Comparison of ENCODE assay signal across 8 mouse cellular contexts in genomic region chr13:55444286-55444936, GRCm38 (mm10). TPM values are rescaled to one million over a fixed set of nuclear protein-coding genes. Genes with fewer than 3 reads are reported as not detected.
A peak's percentile ranks its signal among the peaks of the same experiment; 100 is the strongest.
DNase-seq lines count a peak whose midpoint lies in the region; ATAC-seq and TF ChIP-seq lines count a peak whose summit lies in the region.

No protein-coding gene starts in this region.

- H3K27me3 ChIP-seq in heart, embryonic 15.5 days = no peaks in the 10 kb centered on the region
- no peaks in the 10 kb centered on the region for H3K27me3 ChIP-seq in hindbrain, embryonic 10.5 days (ENCODE audit: insufficient read depth, poor library complexity, severe bottlenecking)
- H3K27me3 ChIP-seq in liver, postnatal 0 days (ENCODE audit: insufficient read depth, low read length) = no peaks in the 10 kb centered on the region
- H3K27me3 ChIP-seq in small intestine, adult 2 months (ENCODE audit: control insufficient read depth, insufficient read depth, low read length) = no peaks in the 10 kb centered on the region

- peak overlapping the region; percentile 97 for H3K27ac ChIP-seq in heart, embryonic 15.5 days
- peak overlapping the region; percentile 96 for H3K27ac ChIP-seq in hindbrain, embryonic 10.5 days
- H3K27ac ChIP-seq in liver, postnatal 0 days (ENCODE audit: low read depth) = peak overlapping the region; percentile 91
- H3K27ac ChIP-seq in small intestine, adult 2 months (ENCODE audit: insufficient read depth, low read depth, low read length) = peak overlapping the region; percentile 89

- TF ChIP-seq EP300 in liver, postnatal 0 days (IDR thresholded peaks at IDR 0.05; ENCODE audit: low read depth) = no peak

- TF ChIP-seq CTCF in brain, embryonic 14.5 days (IDR thresholded peaks at IDR 0.05; ENCODE audit: borderline replicate concordance, extremely low read depth, insufficient read depth, insufficient read length) = no peak
- TF ChIP-seq CTCF in liver, postnatal 0 days (IDR thresholded peaks at IDR 0.05; ENCODE audit: low read depth) = no peak
- TF ChIP-seq CTCF in small intestine, adult 2 months (IDR thresholded peaks at IDR 0.05; ENCODE audit: extremely low read depth, insufficient read length, insufficient replicate concordance, low read depth, low read length) = no peak

- intact Hi-C loops in heart, postnatal 36 days (cut with DNase I) = no loop called here

- peaks cover 36% of the 10 kb centered on the region for H3K4me1 ChIP-seq in heart, embryonic 15.5 days (replicated peaks)
- H3K4me1 ChIP-seq in hindbrain, embryonic 10.5 days (replicated peaks) = peaks cover 44% of the 10 kb centered on the region
- H3K4me1 ChIP-seq in liver, postnatal 0 days (ENCODE audit: insufficient read depth) = peaks cover 39% of the 10 kb centered on the region
- H3K4me1 ChIP-seq in small intestine, adult 2 months (ENCODE audit: control insufficient read depth, insufficient read depth, insufficient read length, low read length) = peaks cover 26% of the 10 kb centered on the region

- H3K36me3 ChIP-seq in heart, embryonic 15.5 days = no peaks in the 10 kb centered on the region
- H3K36me3 ChIP-seq in hindbrain, embryonic 10.5 days = peaks cover 17% of the 10 kb centered on the region
- no peaks in the 10 kb centered on the region; the same call in 1 of the 2 replicates for H3K36me3 ChIP-seq in liver, postnatal 0 days (replicated peaks; ENCODE audit: insufficient read depth, low read length)
- H3K36me3 ChIP-seq in small intestine, adult 2 months (ENCODE audit: control insufficient read depth, insufficient read depth, low read length) = no peaks in the 10 kb centered on the region

- WGBS in heart, embryonic 15.5 days = under 1% methylated on average over 33 of the region's 33 CpGs
- 1% methylated on average over 33 of the region's 33 CpGs for WGBS in hindbrain, embryonic 10.5 days
- WGBS in liver, postnatal 0 days (ENCODE audit: insufficient replicate concordance) = under 1% methylated on average over 33 of the region's 33 CpGs
- under 1% methylated on average over 33 of the region's 33 CpGs for WGBS in small intestine, adult 2 months

- TF ChIP-seq POLR2A in brain, embryonic 14.5 days (IDR thresholded peaks at IDR 0.05; ENCODE audit: borderline replicate concordance, extremely low read depth, insufficient read depth, insufficient read length, poor library complexity, severe bottlenecking) = peak; percentile 47; the same call in 1 of the 2 replicates
- peak; percentile 54; the same call in 1 of the 2 replicates for TF ChIP-seq POLR2A in small intestine, adult 2 months (IDR thresholded peaks at IDR 0.05; ENCODE audit: low read depth, low read length)

- peak overlapping the region; percentile 86 for H3K4me2 ChIP-seq in heart, embryonic 15.5 days
- H3K4me2 ChIP-seq in liver, postnatal 0 days (ENCODE audit: low read depth, low read length) = peak overlapping the region; percentile 79

- H3K9ac ChIP-seq in heart, embryonic 15.5 days = peak overlapping the region; percentile 52
- peak overlapping the region; percentile 53 for H3K9ac ChIP-seq in liver, postnatal 0 days (replicated peaks)

- peak; percentile 62 for ATAC-seq in heart, embryonic 15.5 days (replicated peaks; ENCODE audit: insufficient number of reproducible peaks, insufficient read depth, low FRiP score, low read depth)
- peak; percentile 37 for ATAC-seq in CD4-positive, CD25-positive, alpha-beta regulatory T cell, adult 4 months
- ATAC-seq in liver, postnatal 0 days = peak; percentile 39

- peak overlapping the region; percentile 80 for H3K4me3 ChIP-seq in heart, embryonic 15.5 days
- H3K4me3 ChIP-seq in hindbrain, embryonic 10.5 days = peak overlapping the region; percentile 90
- H3K4me3 ChIP-seq in liver, postnatal 0 days (ENCODE audit: low read depth, low read length) = peak overlapping the region; percentile 65
- H3K4me3 ChIP-seq in small intestine, adult 2 months (ENCODE audit: low read depth, low read length) = peak overlapping the region; percentile 72

- no peak for DNase-seq in heart, postnatal 36 days
- DNase-seq in brain, embryonic 14.5 days (ENCODE audit: low read depth) = no peak
- no peak for DNase-seq in hindbrain, embryonic 10.5 days (ENCODE audit: low spot score)
- DNase-seq in liver, postnatal 0 days = no peak
- DNase-seq in retina, postnatal 1 day = no peak

- H3K9me3 ChIP-seq in heart, embryonic 15.5 days (replicated peaks) = no peaks in the 10 kb centered on the region
- H3K9me3 ChIP-seq in hindbrain, embryonic 10.5 days = no peaks in the 10 kb centered on the region
- no peaks in the 10 kb centered on the region for H3K9me3 ChIP-seq in liver, postnatal 0 days (ENCODE audit: low read length)

RNA-seq across cellular contexts. Expression of gene Grk6, which starts 0.5 kb away (rescaled TPM):
- 15.5 and 24.7 TPM in 2 replicates for polyA plus RNA-seq in heart, embryonic 15.5 days (2015; fragmentation: Nextera tagmentation; extraction: Ambion mirVana)
- 10 to 100 TPM; 17.6 to 18.1 TPM for total RNA-seq in heart, postnatal 36 days (2021)
- polyA plus RNA-seq in CD4-positive, CD25-positive, alpha-beta regulatory T cell, adult 4 months (2017; shearing (Covaris generic)) = 10 to 100 TPM; 26.4 to 36.7 TPM
- 79.6 and 92.1 TPM in 2 replicates for polyA plus RNA-seq in brain, embryonic 14.5 days (2012; rRNA removed)
- polyA plus RNA-seq in hindbrain, embryonic 10.5 days (2016; fragmentation: Nextera tagmentation; extraction: Ambion mirVana) = 51.5 and 52.3 TPM in 2 replicates
- 15.9 and 16.7 TPM in 2 replicates for polyA plus RNA-seq in liver, postnatal 0 days (2015; fragmentation: Nextera tagmentation; extraction: Ambion mirVana)
- polyA plus RNA-seq in small intestine, adult 2 months (2012; rRNA removed) = 21.1 and 38.4 TPM in 2 replicates

RNA-seq across cellular contexts. Expression of gene F12, which starts 17.8 kb away (rescaled TPM):
- 0.10 and 1.2 TPM in 2 replicates for polyA plus RNA-seq in heart, embryonic 15.5 days (2015; fragmentation: Nextera tagmentation; extraction: Ambion mirVana)
- total RNA-seq in heart, postnatal 36 days (2021) = not detected
- polyA plus RNA-seq in CD4-positive, CD25-positive, alpha-beta regulatory T cell, adult 4 months (2017; shearing (Covaris generic)) = not detected
- 0.13 and 0.26 TPM in 2 replicates for polyA plus RNA-seq in brain, embryonic 14.5 days (2012; rRNA removed)
- 0.07 and 0.25 TPM in 2 replicates for polyA plus RNA-seq in hindbrain, embryonic 10.5 days (2016; fragmentation: Nextera tagmentation; extraction: Ambion mirVana)
- 403 and 418 TPM in 2 replicates for polyA plus RNA-seq in liver, postnatal 0 days (2015; fragmentation: Nextera tagmentation; extraction: Ambion mirVana)
- polyA plus RNA-seq in small intestine, adult 2 months (2012; rRNA removed) = 0.41 and 0.60 TPM in 2 replicates

RNA-seq across cellular contexts. Expression of gene Prr7, which starts 19.7 kb away (rescaled TPM):
- 0.18 and 0.30 TPM in 2 replicates for polyA plus RNA-seq in heart, embryonic 15.5 days (2015; fragmentation: Nextera tagmentation; extraction: Ambion mirVana)
- under 1 TPM; 0.58 to 0.70 TPM for total RNA-seq in heart, postnatal 36 days (2021)
- not detected for polyA plus RNA-seq in CD4-positive, CD25-positive, alpha-beta regulatory T cell, adult 4 months (2017; shearing (Covaris generic))
- polyA plus RNA-seq in brain, embryonic 14.5 days (2012; rRNA removed) = 75.5 and 77.4 TPM in 2 replicates
- 0.69 and 1.0 TPM in 2 replicates for polyA plus RNA-seq in hindbrain, embryonic 10.5 days (2016; fragmentation: Nextera tagmentation; extraction: Ambion mirVana)
- not detected in 2 replicates for polyA plus RNA-seq in liver, postnatal 0 days (2015; fragmentation: Nextera tagmentation; extraction: Ambion mirVana)
- polyA plus RNA-seq in small intestine, adult 2 months (2012; rRNA removed) = 5.9 and 8.2 TPM in 2 replicates

RNA-seq across cellular contexts. Expression of gene Pfn3, which starts 29.4 kb away (rescaled TPM):
- not detected in 2 replicates for polyA plus RNA-seq in heart, embryonic 15.5 days (2015; fragmentation: Nextera tagmentation; extraction: Ambion mirVana)
- not detected for total RNA-seq in heart, postnatal 36 days (2021)
- not detected for polyA plus RNA-seq in CD4-positive, CD25-positive, alpha-beta regulatory T cell, adult 4 months (2017; shearing (Covaris generic))
- 0.51 and 0.66 TPM in 2 replicates for polyA plus RNA-seq in brain, embryonic 14.5 days (2012; rRNA removed)
- polyA plus RNA-seq in hindbrain, embryonic 10.5 days (2016; fragmentation: Nextera tagmentation; extraction: Ambion mirVana) = not detected in 2 replicates
- polyA plus RNA-seq in liver, postnatal 0 days (2015; fragmentation: Nextera tagmentation; extraction: Ambion mirVana) = not detected in 2 replicates
- not detected in 2 replicates for polyA plus RNA-seq in small intestine, adult 2 months (2012; rRNA removed)

RNA-seq across cellular contexts. Expression of gene Dbn1, which starts 43.5 kb away (rescaled TPM):
- 60.1 and 77.2 TPM in 2 replicates for polyA plus RNA-seq in heart, embryonic 15.5 days (2015; fragmentation: Nextera tagmentation; extraction: Ambion mirVana)
- 1 to 10 TPM; 9.4 to 9.6 TPM for total RNA-seq in heart, postnatal 36 days (2021)
- not detected for polyA plus RNA-seq in CD4-positive, CD25-positive, alpha-beta regulatory T cell, adult 4 months (2017; shearing (Covaris generic))
- 809 and 867 TPM in 2 replicates for polyA plus RNA-seq in brain, embryonic 14.5 days (2012; rRNA removed)
- polyA plus RNA-seq in hindbrain, embryonic 10.5 days (2016; fragmentation: Nextera tagmentation; extraction: Ambion mirVana) = 420 and 518 TPM in 2 replicates
- 4.1 and 4.2 TPM in 2 replicates for polyA plus RNA-seq in liver, postnatal 0 days (2015; fragmentation: Nextera tagmentation; extraction: Ambion mirVana)
- polyA plus RNA-seq in small intestine, adult 2 months (2012; rRNA removed) = 8.9 and 9.8 TPM in 2 replicates

Comparison
In these comparisons a context has a peak if more than half of its experiments do, and no peak if none do; other contexts are left out.
1. RNA of gene F12, which starts 17.8 kb away (polyA plus RNA-seq): 403 to 418 TPM in liver, postnatal 0 days; 0.41 to 0.60 TPM in small intestine, adult 2 months, 0.13 to 0.26 TPM in brain, embryonic 14.5 days, 0.07 to 0.25 TPM in hindbrain, embryonic 10.5 days, not detected in CD4-positive, CD25-positive, alpha-beta regulatory T cell, adult 4 months and 0.10 to 1.2 TPM in heart, embryonic 15.5 days; every median in the first group is over 100 times any median in the second.
2. Peak in every context shown above with its lines, with median percentiles within 50 percentile points of each other: ATAC-seq, H3K27ac ChIP-seq and H3K4me3 ChIP-seq.